Comparison of ENCODE assay signal across 8 mouse cellular contexts in the genomic region with DNA sequence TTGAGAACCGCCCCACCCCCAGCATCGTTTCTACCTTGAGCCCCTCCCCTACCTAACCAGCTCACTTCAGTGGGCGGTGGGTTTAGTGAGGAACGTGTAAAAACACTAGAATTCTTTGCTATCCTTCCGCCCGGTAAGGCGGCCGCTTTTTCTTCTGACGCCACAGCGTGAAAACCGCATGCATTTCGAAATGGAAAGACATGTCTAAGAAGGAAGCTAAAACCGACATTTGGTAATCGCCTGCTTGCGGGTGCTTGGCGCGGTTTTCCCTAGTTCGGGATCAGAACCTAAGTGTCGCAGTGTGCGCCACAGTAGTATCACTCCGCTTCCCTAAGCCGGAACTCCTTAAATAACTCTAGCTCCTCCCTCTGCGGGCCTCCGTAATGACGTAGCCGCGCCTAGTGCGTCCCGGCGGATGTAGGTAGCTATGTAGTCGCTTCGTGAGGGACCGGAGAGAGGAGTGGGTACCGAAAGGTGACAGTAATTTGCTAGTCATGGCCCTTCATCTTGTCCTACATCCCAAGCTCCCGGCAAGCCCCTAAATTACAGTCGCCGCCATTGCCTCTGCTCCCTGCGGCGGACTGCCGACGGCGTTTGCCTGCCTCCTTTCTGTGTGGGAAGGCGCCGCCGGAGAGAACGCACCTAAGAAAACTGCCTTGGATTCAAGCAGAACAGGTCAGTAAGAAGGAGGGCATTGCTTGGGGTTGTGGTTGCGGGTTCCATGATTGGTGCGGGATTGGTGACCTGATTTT. TPM values are rescaled to one million over a fixed set of nuclear protein-coding genes. Genes with fewer than 3 reads are reported as not detected.
A peak's percentile ranks its signal among the peaks of the same experiment; 100 is the strongest.
DNase-seq lines count a peak whose midpoint lies in the region; ATAC-seq and TF ChIP-seq lines count a peak whose summit lies in the region.

Gene Armcx5 (plus strand): TSS at position 430 of the 752 bp plus-strand sequence.
Gene Gprasp1 (plus strand): TSS at position 430 of the 752 bp plus-strand sequence.

- H3K4me2 ChIP-seq in heart, embryonic 12.5 days = peak within 1 kb of the TSS; percentile 69
- H3K4me2 ChIP-seq in kidney, postnatal 0 days (ENCODE audit: low read length) = peak within 1 kb of the TSS; percentile 56
- H3K4me2 ChIP-seq in liver, embryonic 11.5 days = peak within 1 kb of the TSS; percentile 66
- peak within 1 kb of the TSS; percentile 47 for H3K4me2 ChIP-seq in stomach, embryonic 14.5 days (replicated peaks; ENCODE audit: low read depth, low read length)

- ATAC-seq in erythroid progenitor cell, adult 5-6 weeks (replicated peaks; ENCODE audit: low FRiP score, poor library complexity, severe bottlenecking) = peak; percentile 100
- peak; percentile 96 for ATAC-seq in heart, embryonic 12.5 days (ENCODE audit: insufficient number of reproducible peaks, low FRiP score)
- ATAC-seq in kidney, postnatal 0 days (replicated peaks; ENCODE audit: low FRiP score, low read depth) = peak; percentile 99
- ATAC-seq in liver, embryonic 11.5 days (replicated peaks; ENCODE audit: low FRiP score) = peak; percentile 97
- peak; percentile 97 for ATAC-seq in stomach, embryonic 14.5 days (ENCODE audit: insufficient number of reproducible peaks, insufficient read depth, low FRiP score, low read depth)

- WGBS in heart, embryonic 12.5 days = 11% methylated on average over 47 of the region's 48 CpGs
- WGBS in kidney, postnatal 0 days = 29% methylated on average over 48 of the region's 48 CpGs
- WGBS in liver, embryonic 11.5 days = 17% methylated on average over 48 of the region's 48 CpGs
- 21% methylated on average over 48 of the region's 48 CpGs for WGBS in stomach, embryonic 14.5 days

- no peaks in the 10 kb centered on the region for H3K27me3 ChIP-seq in heart, embryonic 12.5 days (replicated peaks)
- no peaks in the 10 kb centered on the region for H3K27me3 ChIP-seq in kidney, postnatal 0 days (ENCODE audit: insufficient read depth, low read length)
- no peaks in the 10 kb centered on the region for H3K27me3 ChIP-seq in liver, embryonic 11.5 days (replicated peaks; ENCODE audit: control insufficient read depth, insufficient read depth, low read length)
- no peaks in the 10 kb centered on the region for H3K27me3 ChIP-seq in stomach, embryonic 14.5 days (ENCODE audit: control insufficient read depth, insufficient read depth, low read length)

- peak within 1 kb of the TSS; percentile 83 for H3K27ac ChIP-seq in heart, embryonic 12.5 days (ENCODE audit: poor library complexity, severe bottlenecking)
- H3K27ac ChIP-seq in kidney, postnatal 0 days = peak within 1 kb of the TSS; percentile 83
- H3K27ac ChIP-seq in liver, embryonic 11.5 days (ENCODE audit: low read depth, low read length) = no peak within 1 kb of the TSS
- H3K27ac ChIP-seq in stomach, embryonic 14.5 days (ENCODE audit: low read length) = peak within 1 kb of the TSS; percentile 66; the same call in 1 of the 2 replicates

- H3K4me3 ChIP-seq in heart, embryonic 12.5 days = peak within 1 kb of the TSS; percentile 78
- peak within 1 kb of the TSS; percentile 63 for H3K4me3 ChIP-seq in kidney, postnatal 0 days (replicated peaks; ENCODE audit: low read depth, low read length)
- H3K4me3 ChIP-seq in liver, embryonic 11.5 days (ENCODE audit: low read depth, low read length) = peak within 1 kb of the TSS; percentile 61
- H3K4me3 ChIP-seq in stomach, embryonic 14.5 days (ENCODE audit: low read depth, low read length) = peak within 1 kb of the TSS; percentile 55

- H3K9ac ChIP-seq in heart, embryonic 12.5 days = peak within 1 kb of the TSS; percentile 85
- peak within 1 kb of the TSS; percentile 63 for H3K9ac ChIP-seq in kidney, postnatal 0 days (ENCODE audit: low read depth, low read length)
- peak within 1 kb of the TSS; percentile 60 for H3K9ac ChIP-seq in liver, embryonic 11.5 days (ENCODE audit: low read depth, low read length)
- H3K9ac ChIP-seq in stomach, embryonic 14.5 days (replicated peaks; ENCODE audit: low read depth, low read length) = peak within 1 kb of the TSS; percentile 40

- H3K36me3 ChIP-seq in heart, embryonic 12.5 days = 0 out of 2 replicates have a peak, but pooled peaks cover 8% of the 10 kb centered on the region
- no peaks in the 10 kb centered on the region for H3K36me3 ChIP-seq in kidney, postnatal 0 days (ENCODE audit: insufficient read depth, low read length)
- H3K36me3 ChIP-seq in liver, embryonic 11.5 days (ENCODE audit: control insufficient read depth, insufficient read depth, low read length) = no peaks in the 10 kb centered on the region
- no peaks in the 10 kb centered on the region for H3K36me3 ChIP-seq in stomach, embryonic 14.5 days (ENCODE audit: control insufficient read depth, insufficient read depth, low read length)

- DNase-seq in CD4-positive helper T cell, adult 2 months (ENCODE audit: low read depth, low spot score) = peak; percentile 93
- peak; percentile 87 for DNase-seq in brain, embryonic 18.5 days (ENCODE audit: low read depth, low spot score)
- peak; percentile 91 for DNase-seq in kidney, postnatal 0 days (ENCODE audit: low spot score)
- peak; percentile 74 for DNase-seq in liver, embryonic 11.5 days (ENCODE audit: low spot score)
- DNase-seq in naive thymus-derived CD4-positive, alpha-beta T cell, adult 2 months (ENCODE audit: low read depth) = peak; percentile 94

- peaks cover 5% of the 10 kb centered on the region; the same call in 1 of the 2 replicates for H3K4me1 ChIP-seq in heart, embryonic 12.5 days (replicated peaks)
- H3K4me1 ChIP-seq in kidney, postnatal 0 days (replicated peaks; ENCODE audit: insufficient read depth, low read length) = no peaks in the 10 kb centered on the region
- H3K4me1 ChIP-seq in liver, embryonic 11.5 days (replicated peaks; ENCODE audit: control insufficient read depth, insufficient read depth, low read length) = no peaks in the 10 kb centered on the region
- H3K4me1 ChIP-seq in stomach, embryonic 14.5 days (ENCODE audit: control insufficient read depth, insufficient read depth, low read length) = no peaks in the 10 kb centered on the region

- no peak for TF ChIP-seq CTCF in kidney, postnatal 0 days (IDR thresholded peaks at IDR 0.05; ENCODE audit: low read depth)

- H3K9me3 ChIP-seq in heart, embryonic 12.5 days (replicated peaks) = no peaks in the 10 kb centered on the region
- no peaks in the 10 kb centered on the region for H3K9me3 ChIP-seq in kidney, postnatal 0 days (replicated peaks; ENCODE audit: low read length)
- no peaks in the 10 kb centered on the region for H3K9me3 ChIP-seq in liver, embryonic 11.5 days (ENCODE audit: control insufficient read depth, low read length)
- H3K9me3 ChIP-seq in stomach, embryonic 14.5 days (ENCODE audit: control insufficient read depth, low read depth, low read length) = no peaks in the 10 kb centered on the region

RNA-seq across cellular contexts. Expression of gene Armcx5, which starts in this region (rescaled TPM):
- total RNA-seq in erythroid progenitor cell, adult 5-6 weeks (2015; ENCODE audit: low replicate concordance) = 6.3 and 10.5 TPM in 2 replicates
- 3.9 and 6.0 TPM in 2 replicates for total RNA-seq in erythroid progenitor cell, adult 5-6 weeks (2017; ENCODE audit: low replicate concordance)
- 9.8 and 9.9 TPM in 2 replicates for polyA plus RNA-seq in heart, embryonic 12.5 days (2016; fragmentation: Nextera tagmentation; extraction: Ambion mirVana)
- 9.3 and 9.6 TPM in 2 replicates for polyA plus RNA-seq in kidney, postnatal 0 days (2015; fragmentation: Nextera tagmentation; extraction: Ambion mirVana)
- polyA plus RNA-seq in liver, embryonic 11.5 days (2014; fragmentation: Nextera tagmentation; extraction: Ambion mirVana) = 7.3 and 8.4 TPM in 2 replicates
- polyA plus RNA-seq in stomach, embryonic 14.5 days (2014; fragmentation: Nextera tagmentation; extraction: Ambion mirVana) = 7.7 and 9.6 TPM in 2 replicates

RNA-seq across cellular contexts. Expression of gene Gprasp1, which starts in this region (rescaled TPM):
- 6.3 and 18.4 TPM in 2 replicates for total RNA-seq in erythroid progenitor cell, adult 5-6 weeks (2015; ENCODE audit: low replicate concordance)
- 6.2 and 6.5 TPM in 2 replicates for total RNA-seq in erythroid progenitor cell, adult 5-6 weeks (2017; ENCODE audit: low replicate concordance)
- polyA plus RNA-seq in heart, embryonic 12.5 days (2016; fragmentation: Nextera tagmentation; extraction: Ambion mirVana) = 48.5 and 48.7 TPM in 2 replicates
- polyA plus RNA-seq in kidney, postnatal 0 days (2015; fragmentation: Nextera tagmentation; extraction: Ambion mirVana) = 28.0 and 29.8 TPM in 2 replicates
- polyA plus RNA-seq in liver, embryonic 11.5 days (2014; fragmentation: Nextera tagmentation; extraction: Ambion mirVana) = 24.2 and 28.5 TPM in 2 replicates
- 47.3 and 47.4 TPM in 2 replicates for polyA plus RNA-seq in stomach, embryonic 14.5 days (2014; fragmentation: Nextera tagmentation; extraction: Ambion mirVana)
